Comparison of ENCODE assay signal across 14 mouse cellular contexts in the genomic region with DNA sequence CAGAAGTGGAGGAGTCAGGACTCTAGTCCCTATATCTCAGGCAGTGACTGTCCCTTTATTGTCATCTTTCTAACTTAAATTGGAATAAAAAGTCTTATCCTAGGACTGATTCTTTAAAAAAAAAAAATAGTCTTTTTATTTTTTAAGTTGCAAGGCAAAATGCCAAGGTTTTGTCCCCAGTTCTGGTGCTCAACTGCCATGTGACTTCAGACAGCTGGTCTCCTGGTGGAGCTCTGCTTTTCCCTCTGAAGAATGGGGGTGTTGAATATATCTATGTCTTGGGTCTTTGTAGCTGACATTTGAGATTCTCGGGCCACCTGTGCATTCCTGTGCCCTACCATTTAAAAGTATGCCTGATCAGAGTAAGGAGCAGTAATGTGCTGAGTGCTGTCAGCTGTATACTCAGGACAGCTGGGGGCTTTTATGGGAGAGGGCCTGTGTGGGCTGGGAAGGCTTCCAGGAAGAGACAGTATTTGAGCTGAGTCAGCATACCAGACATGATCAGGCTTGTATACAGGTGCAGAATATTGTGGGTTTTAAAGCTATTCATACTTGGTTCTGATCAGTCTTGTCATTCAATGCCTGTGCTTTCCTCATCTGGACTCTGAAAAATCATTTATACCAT. TPM values are rescaled to one million over a fixed set of nuclear protein-coding genes. Genes with fewer than 3 reads are reported as not detected.
DNase-seq lines count a peak whose midpoint lies in the region; ATAC-seq and TF ChIP-seq lines count a peak whose summit lies in the region.
"Had no signal": no experiment of that assay in that cellular context is flagged by ENCODE, and none has a peak within 500 bp of the region (broad histone marks: within the 10 kb centered on the region; RNA-seq: fewer than 3 reads in every experiment).

No protein-coding gene starts in this region.

- H3K79me2 ChIP-seq in myocyte (ENCODE audit: control insufficient read depth, insufficient read depth) = peaks cover 76% of the 10 kb centered on the region

- no peaks in the 10 kb centered on the region for H3K9me3 ChIP-seq in heart, embryonic 13.5 days
- H3K9me3 ChIP-seq in forebrain, postnatal 0 days (ENCODE audit: low read length) = no peaks in the 10 kb centered on the region
- no peaks in the 10 kb centered on the region for H3K9me3 ChIP-seq in kidney, embryonic 16.5 days (ENCODE audit: low read length)
- H3K9me3 ChIP-seq: embryonic facial prominence, embryonic 13.5 days had no signal

- intact Hi-C loops in heart, postnatal 36 days (cut with DNase I) = no loop called here

- ATAC-seq in heart, embryonic 13.5 days (ENCODE audit: extremely low read depth, insufficient number of reproducible peaks, low FRiP score, low TSS enrichment) = no peak
- no peak for ATAC-seq in forebrain, postnatal 0 days
- ATAC-seq in kidney, embryonic 16.5 days (ENCODE audit: low FRiP score, low TSS enrichment) = no peak

- no peaks in the 10 kb centered on the region for H3K27me3 ChIP-seq in heart, embryonic 13.5 days (replicated peaks)
- H3K27me3 ChIP-seq in forebrain, postnatal 0 days (ENCODE audit: insufficient read depth, low read length) = no peaks in the 10 kb centered on the region
- H3K27me3 ChIP-seq in myocyte (ENCODE audit: control insufficient read depth, insufficient read depth, insufficient read length) = no peaks in the 10 kb centered on the region
- no peaks in the 10 kb centered on the region for H3K27me3 ChIP-seq in kidney, embryonic 16.5 days (ENCODE audit: insufficient read depth, low read length)
- H3K27me3 ChIP-seq: embryonic facial prominence, embryonic 13.5 days had no signal

- H3K4me2 ChIP-seq in heart, embryonic 13.5 days = 0 out of 2 replicates have a peak overlapping the region, but pooled peaks have one; percentile 0
- peak overlapping the region; percentile 70 for H3K4me2 ChIP-seq in forebrain, postnatal 0 days (ENCODE audit: low read depth)
- peak overlapping the region; percentile 86 for H3K4me2 ChIP-seq in myocyte (ENCODE audit: low read depth)
- no peak overlapping the region for H3K4me2 ChIP-seq in kidney, embryonic 16.5 days (replicated peaks; ENCODE audit: low read depth, low read length)
- H3K4me2 ChIP-seq: liver, embryonic 11.5 days had no signal

- TF ChIP-seq POLR2A in myocyte (IDR thresholded peaks at IDR 0.05; ENCODE audit: insufficient read length, low read depth) = no peak

- TF ChIP-seq CTCF in forebrain, postnatal 0 days (IDR thresholded peaks at IDR 0.05; ENCODE audit: low read depth) = no peak

- H3K4me3 ChIP-seq in heart, embryonic 13.5 days = no peak overlapping the region
- peak overlapping the region; percentile 14; the same call in 1 of the 2 replicates for H3K4me3 ChIP-seq in forebrain, postnatal 0 days (ENCODE audit: low read depth, low read length)
- peak overlapping the region; percentile 100 for H3K4me3 ChIP-seq in myocyte
- no peak overlapping the region for H3K4me3 ChIP-seq in kidney, embryonic 16.5 days (ENCODE audit: low read length)
- H3K4me3 ChIP-seq: embryonic facial prominence, embryonic 13.5 days had no signal

- H3K4me1 ChIP-seq in heart, embryonic 13.5 days = peaks cover 80% of the 10 kb centered on the region
- peaks cover 41% of the 10 kb centered on the region for H3K4me1 ChIP-seq in forebrain, postnatal 0 days (ENCODE audit: insufficient read depth)
- H3K4me1 ChIP-seq in kidney, embryonic 16.5 days (ENCODE audit: insufficient read depth, low read length) = peaks cover 56% of the 10 kb centered on the region

- H3K9ac ChIP-seq in heart, embryonic 13.5 days = no peak overlapping the region
- no peak overlapping the region; the same call in 1 of the 2 replicates for H3K9ac ChIP-seq in forebrain, postnatal 0 days
- H3K9ac ChIP-seq in kidney, embryonic 16.5 days (replicated peaks; ENCODE audit: low read length) = no peak overlapping the region
- H3K9ac ChIP-seq: embryonic facial prominence, embryonic 13.5 days had no signal

- H3K27ac ChIP-seq in heart, embryonic 13.5 days (replicated peaks) = no peak overlapping the region
- H3K27ac ChIP-seq in forebrain, postnatal 0 days (ENCODE audit: low read depth, low read length) = no peak overlapping the region
- H3K27ac ChIP-seq in kidney, embryonic 16.5 days (ENCODE audit: low read length) = no peak overlapping the region

- H3ac ChIP-seq in myocyte (ENCODE audit: control insufficient read depth, insufficient read length) = no peak overlapping the region

- WGBS in heart, embryonic 13.5 days = 58% methylated on average over 1 of the region's 1 CpGs
- WGBS in forebrain, postnatal 0 days = 51% methylated on average over 1 of the region's 1 CpGs
- WGBS in kidney, embryonic 16.5 days = 52% methylated on average over 1 of the region's 1 CpGs

- no peak for DNase-seq in heart, postnatal 36 days
- DNase-seq in Muller cell, postnatal 12 days (ENCODE audit: inconsistent ontology term) = peak; percentile 47
- no peak for DNase-seq in forebrain, postnatal 0 days
- DNase-seq in thymus, postnatal 14 days = no peak
- DNase-seq in MN1 (ENCODE audit: low spot score) = no peak
- DNase-seq: adrenal gland, postnatal 36 days; cerebellum, postnatal 10 days; kidney, adult 18-20 months; thymus, adult 18-20 months had no signal

- H3K36me3 ChIP-seq in heart, embryonic 13.5 days = no peaks in the 10 kb centered on the region
- no peaks in the 10 kb centered on the region for H3K36me3 ChIP-seq in forebrain, postnatal 0 days (ENCODE audit: insufficient read depth)
- peaks cover 3% of the 10 kb centered on the region for H3K36me3 ChIP-seq in myocyte (ENCODE audit: control insufficient read depth, insufficient read depth)
- no peaks in the 10 kb centered on the region for H3K36me3 ChIP-seq in kidney, embryonic 16.5 days (ENCODE audit: insufficient read depth, low read length)
- H3K36me3 ChIP-seq: embryonic facial prominence, embryonic 13.5 days had no signal

TF ChIP-seq in myocyte, 11 proteins besides CTCF, POLR2A, EP300 and RAD21:
- TF ChIP-seq MYOG (IDR thresholded peaks at IDR 0.05; ENCODE audit: control insufficient read depth in 1 of 3, insufficient read depth in 1 of 3, insufficient read length in 2 of 3, low read depth in 2 of 3) (peak; percentile 51 to 93 (median 87)), MYOD1 (IDR thresholded peaks at IDR 0.05; ENCODE audit: control insufficient read depth in 1 of 3, insufficient read length in 2 of 3, low read depth in 2 of 3) (peak; percentile 82 to 95 (median 91)), USF1 (IDR thresholded peaks at IDR 0.05; ENCODE audit: low read depth) (peak; percentile 78), TCF12 (IDR thresholded peaks at IDR 0.05; ENCODE audit: insufficient read depth, poor library complexity, severe bottlenecking) (peak; percentile 97), CEBPB (IDR thresholded peaks at IDR 0.05; ENCODE audit: insufficient read depth, poor library complexity, severe bottlenecking) (no peak), TCF3 (IDR thresholded peaks at IDR 0.05; ENCODE audit: insufficient read length, low read depth) (peak; percentile 88)

RNA-seq across cellular contexts. Expression of a gene that starts 51.2 kb away (rescaled TPM):
- polyA plus RNA-seq in heart, embryonic 13.5 days (2015; fragmentation: Nextera tagmentation; extraction: Ambion mirVana) = 1,696 and 1,855 TPM in 2 replicates
- total RNA-seq in heart, postnatal 36 days (2021) = 100 to 1,000 TPM in 1 of 2 experiments, 10 to 100 TPM in 1; 97.9 to 115 TPM
- 24.4 and 34.3 TPM in 2 replicates for total RNA-seq in forebrain, postnatal 0 days (2014; rRNA removed)
- 34.6 and 39.6 TPM in 2 replicates for polyA plus RNA-seq in forebrain, postnatal 0 days (2015; fragmentation: Nextera tagmentation; extraction: Ambion mirVana)
- 442 TPM for polyA plus RNA-seq in myocyte (2012; fragmentation: generic; extraction: Trizol)
- 447 and 578 TPM in 2 replicates for polyA plus RNA-seq in kidney, embryonic 16.5 days (2015; fragmentation: Nextera tagmentation; extraction: Ambion mirVana)

Comparison
In these comparisons a context has a peak if more than half of its experiments do, and no peak if none do; other contexts are left out.
1. H3K4me3 ChIP-seq: peak in forebrain, postnatal 0 days (single experiment) and myocyte (single experiment); none in heart, embryonic 13.5 days (single experiment) and kidney, embryonic 16.5 days (single experiment).
2. RNA of a gene that starts 51.2 kb away (polyA plus RNA-seq): 1,696 to 1,855 TPM in heart, embryonic 13.5 days, 447 to 578 TPM in kidney, embryonic 16.5 days and 442 TPM in myocyte (single experiment); 34.6 to 39.6 TPM in forebrain, postnatal 0 days; every median in the first group is over 10 times any median in the second.